Mouse (Mus musculus): ENCODE data around the gene C1s1. TPM values are rescaled to one million over a fixed set of nuclear protein-coding genes. Genes with fewer than 3 reads are reported as not detected.

Gene C1s1
- total RNA-seq, 4 experiments from 2014 or later: 21.5 to 26.8 (median 24.0) TPM

Other genes starting within 250 kb of the C1s1 start
- 10 to 100 TPM in 3 of 4 experiments, 1 to 10 TPM in 1; 8.5 to 14.7 (median 11.9) TPM for gene Cd163, start 237.7 kb downstream of the C1s1 start, total RNA-seq (2022)
- gene Pex5, start 127.3 kb downstream of the C1s1 start, total RNA-seq (2022): 10 to 100 TPM; 21.3 to 25.4 (median 23.6) TPM
- gene Clstn3, start 77.6 kb downstream of the C1s1 start, total RNA-seq (2022): 1 to 10 TPM in 1 of 4 experiments, under 1 TPM in 3; 0.24 to 1.4 (median 0.56) TPM
- gene C1rl, start 49.2 kb downstream of the C1s1 start, total RNA-seq (2022): 1 to 10 TPM; 1.1 to 2.1 (median 1.9) TPM
- gene C1ra, start 30.0 kb downstream of the C1s1 start, total RNA-seq (2022): 10 to 100 TPM; 11.2 to 14.1 (median 13.0) TPM
- 1 to 10 TPM; 1.3 to 3.0 (median 1.7) TPM for gene C1rb, start 27.9 kb upstream of the C1s1 start, total RNA-seq (2022)
- gene C1s2, start 93.7 kb upstream of the C1s1 start, total RNA-seq (2022): under 1 TPM; 0.28 to 0.65 (median 0.48) TPM
- gene Lpcat3, start 120.7 kb upstream of the C1s1 start, total RNA-seq (2022): 10 to 100 TPM; 38.8 to 39.9 (median 39.1) TPM
- gene Emg1, start 169.8 kb upstream of the C1s1 start, total RNA-seq (2022): 10 to 100 TPM; 64.4 to 81.5 (median 73.0) TPM
- gene Phb2, start 170.0 kb upstream of the C1s1 start, total RNA-seq (2022): 100 to 1,000 TPM; 251 to 296 (median 279) TPM
- 1 to 10 TPM; 2.0 to 5.7 (median 3.1) TPM for gene Ptpn6, start 196.4 kb upstream of the C1s1 start, total RNA-seq (2022)
- gene Grcc10, start 199.0 kb upstream of the C1s1 start, total RNA-seq (2022): 100 to 1,000 TPM; 286 to 318 (median 310) TPM
- gene Gm45234, start 213.7 kb upstream of the C1s1 start, total RNA-seq (2022): under 1 TPM in 1 of 4 experiments, not detected in 3; 0.41 TPM
- 10 to 100 TPM; 40.9 to 48.2 (median 45.2) TPM for gene Atn1, start 214.2 kb upstream of the C1s1 start, total RNA-seq (2022)
- gene Eno2, start 227.3 kb upstream of the C1s1 start, total RNA-seq (2022): 1 to 10 TPM; 3.2 to 6.1 (median 4.8) TPM
- gene Lrrc23, start 237.4 kb upstream of the C1s1 start, total RNA-seq (2022): 1 to 10 TPM in 1 of 4 experiments, under 1 TPM in 2, not detected in 1; 0.37 to 1.2 (median 0.41) TPM